Mouse (Mus musculus) adrenal gland, adult 8-10 months (tissue): ENCODE data around the gene Gm29609. TPM values are rescaled to one million over a fixed set of nuclear protein-coding genes. Genes with fewer than 3 reads are reported as not detected.
"Not testable (repeated sequence)": the region's sequence is repeated elsewhere in the genome, so short reads cannot be mapped to it uniquely, and the experiment has no call there.

Experiments used
- DNase-seq: peaks from one replicate; pipeline ENCODE4 v3.0.0; 2022
- total RNA-seq, 4 experiments: library from RNA; stranded (reverse); gene quantifications; 2 replicates each; pipeline ENCODE4 v1.2.4; 2022

Gene Gm29609
- total RNA-seq = 1 to 10 TPM in 3 of 4 experiments, under 1 TPM in 1; 0.41 to 3.9 (median 2.9) TPM

- DNase-seq = peak; percentile 92
Measured at GRCm38 (mm10) chr5:31179766-31180630, at the start of gene Gm29609, which contains the start of gene Gtf3c2. Gm29609 (minus strand) TSS chr5:31179911. Gtf3c2 (minus strand) TSS chr5:31180144.

- no peak for DNase-seq
Measured at GRCm38 (mm10) chr5:31226641-31227040, 46.9 kb upstream of the Gm29609 start.

- no peak for DNase-seq
Measured at GRCm38 (mm10) chr5:31222696-31223095, 43.0 kb upstream of the Gm29609 start.

- DNase-seq = no peak
Measured at GRCm38 (mm10) chr5:31221304-31221945, 41.7 kb upstream of the Gm29609 start.

GRCm38 (mm10) chr5:31220448-31221303 is 41.0 kb upstream of the Gm29609 start, which contains the start of gene Ppm1g:
Ppm1g (minus strand) TSS chr5:31220687.
- DNase-seq = peak; percentile 95

DNA sequence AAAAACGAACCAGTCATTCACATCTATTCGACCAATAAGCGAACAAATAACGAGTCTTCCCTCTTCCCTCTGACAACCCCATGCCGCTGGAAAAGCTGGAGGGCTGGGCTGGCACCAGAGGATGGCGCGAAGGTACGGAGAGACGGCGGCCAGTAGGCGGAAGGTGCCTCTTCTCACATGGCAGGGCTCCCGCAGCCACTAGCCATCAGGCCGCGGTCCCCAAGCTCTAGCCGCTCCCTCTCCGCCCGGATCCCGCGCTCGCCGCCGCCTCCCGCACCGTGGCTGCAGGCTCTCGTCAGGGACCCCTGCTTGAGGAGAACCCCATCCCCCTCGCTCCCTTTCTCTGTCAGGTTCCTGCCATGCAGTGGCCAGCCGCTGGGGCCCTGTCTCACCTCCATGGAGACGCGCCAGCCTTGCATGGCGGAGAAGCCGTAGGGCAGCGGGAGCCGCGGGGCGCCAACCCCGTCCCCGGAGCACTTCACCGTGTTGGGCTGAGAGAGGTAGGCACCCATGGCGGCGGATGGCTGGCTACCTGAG is 40.3 kb upstream of the Gm29609 start:
- no peak for DNase-seq

DNA sequence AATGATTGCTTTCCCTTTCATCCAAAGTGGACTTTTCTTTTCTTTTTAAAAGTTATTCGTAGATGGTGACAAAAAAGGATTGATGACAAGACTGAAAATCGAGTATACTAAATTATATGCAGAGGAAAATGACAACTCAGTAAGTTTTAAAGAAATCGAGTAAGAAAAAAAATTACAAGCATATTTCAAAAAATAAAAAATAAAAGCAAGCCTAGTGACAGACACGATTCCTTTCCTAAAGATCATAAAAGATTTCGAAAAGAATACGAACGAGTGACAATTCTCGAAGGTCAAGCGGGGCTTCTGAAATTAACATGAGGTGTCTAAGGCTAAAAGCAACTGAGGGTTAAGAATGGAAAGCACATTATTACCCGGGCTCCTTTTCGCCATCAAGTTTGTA is 39.8 kb upstream of the Gm29609 start:
- no peak for DNase-seq

GRCm38 (mm10) chr5:31219070-31219469 is 39.4 kb upstream of the Gm29609 start:
- no peak for DNase-seq

- no peak for DNase-seq
Measured at GRCm38 (mm10) chr5:31218294-31218693, 38.6 kb upstream of the Gm29609 start.

- DNase-seq = not testable (repeated sequence)
Measured at GRCm38 (mm10) chr5:31216554-31216953, 36.8 kb upstream of the Gm29609 start.

GRCm38 (mm10) chr5:31204421-31204820 is 24.7 kb upstream of the Gm29609 start:
- DNase-seq = no peak

DNA sequence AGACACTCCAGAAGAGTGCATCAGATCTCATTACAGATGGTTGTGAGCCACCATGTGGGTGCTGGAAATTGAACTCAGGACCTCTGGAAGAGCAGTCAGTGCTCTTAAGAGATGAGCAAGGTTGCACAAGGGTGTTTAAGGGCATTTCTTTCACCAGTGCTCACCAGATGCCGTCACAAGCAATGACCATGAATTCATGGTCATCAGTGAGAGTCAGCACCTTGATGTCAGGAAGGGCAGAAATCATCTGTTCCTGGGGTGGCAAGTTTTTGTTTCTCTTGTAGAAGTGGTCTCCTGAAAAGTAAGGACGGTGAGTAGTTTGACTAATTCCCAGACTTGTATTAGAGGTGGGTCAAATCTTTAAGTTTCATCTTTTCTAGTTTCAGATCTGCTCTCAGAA is 24.2 kb upstream of the Gm29609 start:
- no peak for DNase-seq

GRCm38 (mm10) chr5:31202933-31203332 is 23.2 kb upstream of the Gm29609 start:
- no peak for DNase-seq

- DNase-seq = peak; percentile 99
Measured at GRCm38 (mm10) chr5:31201742-31202590, 22.3 kb upstream of the Gm29609 start, which contains the start of gene Zfp513. Zfp513 (minus strand) TSS chr5:31202303.

DNA sequence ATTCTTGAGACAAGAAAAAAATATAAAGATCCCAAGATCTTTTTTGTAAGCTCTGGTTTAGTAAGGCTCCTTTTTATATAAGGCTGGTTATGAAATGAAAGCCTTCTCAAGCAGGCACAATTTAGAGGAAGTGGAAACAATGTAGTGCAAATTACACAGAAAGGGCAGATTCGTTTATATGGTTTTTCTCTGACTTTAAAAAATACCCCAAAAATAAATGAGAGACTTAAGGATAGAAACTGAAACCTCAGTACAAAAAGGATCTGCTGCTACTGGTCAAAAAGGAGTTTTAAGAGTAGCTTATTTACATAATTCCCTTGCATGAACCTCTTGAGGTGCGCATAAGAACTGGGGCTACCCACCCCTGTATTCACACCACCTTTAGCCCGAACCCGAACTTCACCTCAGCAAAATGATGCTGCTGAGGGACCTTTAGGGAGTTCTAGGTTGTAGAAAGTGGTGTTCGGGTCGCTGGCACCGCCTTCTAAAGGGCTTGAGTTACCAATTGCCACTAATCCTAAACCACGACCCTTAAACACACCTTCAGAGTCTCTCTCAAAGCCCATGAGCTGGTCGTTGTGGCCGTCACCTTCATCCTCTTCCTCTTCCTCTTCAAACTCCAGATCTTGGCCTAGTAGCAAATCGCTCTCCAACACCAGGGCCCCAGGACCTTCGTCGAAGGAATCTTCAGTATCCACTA is 21.5 kb upstream of the Gm29609 start:
- DNase-seq = no peak

DNA sequence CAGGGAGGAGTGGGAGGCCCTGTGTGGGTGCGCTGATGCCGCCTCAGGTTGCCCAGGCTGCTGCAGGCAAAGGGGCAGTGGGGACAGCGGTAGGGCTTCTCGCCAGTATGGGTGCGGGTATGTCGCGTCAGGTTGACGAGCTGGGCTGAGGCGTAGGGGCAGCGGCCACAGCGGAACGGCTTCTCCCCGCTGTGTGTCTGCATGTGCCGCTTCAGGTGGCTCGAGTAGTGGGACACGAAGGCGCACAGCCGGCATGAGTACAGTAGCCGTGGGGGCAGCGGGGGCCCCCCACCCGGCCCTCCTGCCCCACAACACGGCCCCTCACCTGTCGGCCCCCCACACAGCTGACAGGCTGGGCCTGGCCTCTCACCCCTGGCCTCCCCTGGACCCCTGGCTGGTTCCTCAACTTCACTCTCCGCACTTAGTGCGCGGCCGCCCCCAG is 20.6 kb upstream of the Gm29609 start:
- no peak for DNase-seq

- no peak for DNase-seq
Measured at GRCm38 (mm10) chr5:31199893-31200292, 20.2 kb upstream of the Gm29609 start.

DNA sequence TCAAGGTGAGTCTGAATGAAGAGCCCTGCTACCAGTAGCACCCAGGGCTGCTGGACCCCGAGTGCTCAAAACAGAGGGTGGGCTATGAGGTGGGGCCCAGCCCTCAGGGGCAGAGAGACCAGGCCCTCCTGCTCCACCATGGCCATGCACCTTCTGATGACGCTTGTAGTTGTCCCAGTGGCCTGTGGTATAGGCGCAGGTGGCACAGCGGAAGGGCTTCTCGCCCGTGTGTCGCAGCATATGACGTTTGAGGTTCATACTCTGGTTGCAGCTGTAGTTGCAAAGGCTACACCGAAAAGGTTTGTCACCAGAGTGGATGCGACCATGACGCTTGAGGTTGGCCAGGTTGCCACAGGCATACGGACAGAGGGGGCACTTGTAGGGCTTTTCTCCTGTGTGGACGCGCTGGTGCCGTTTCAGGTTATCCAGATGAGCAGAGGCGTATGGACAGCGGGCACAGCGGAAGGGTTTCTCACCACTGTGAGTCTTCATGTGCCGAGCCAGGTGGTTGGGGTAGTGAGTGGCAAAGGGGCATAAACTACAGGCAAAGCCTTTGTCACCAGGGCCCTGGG is 19.7 kb upstream of the Gm29609 start:
- no peak for DNase-seq

DNA sequence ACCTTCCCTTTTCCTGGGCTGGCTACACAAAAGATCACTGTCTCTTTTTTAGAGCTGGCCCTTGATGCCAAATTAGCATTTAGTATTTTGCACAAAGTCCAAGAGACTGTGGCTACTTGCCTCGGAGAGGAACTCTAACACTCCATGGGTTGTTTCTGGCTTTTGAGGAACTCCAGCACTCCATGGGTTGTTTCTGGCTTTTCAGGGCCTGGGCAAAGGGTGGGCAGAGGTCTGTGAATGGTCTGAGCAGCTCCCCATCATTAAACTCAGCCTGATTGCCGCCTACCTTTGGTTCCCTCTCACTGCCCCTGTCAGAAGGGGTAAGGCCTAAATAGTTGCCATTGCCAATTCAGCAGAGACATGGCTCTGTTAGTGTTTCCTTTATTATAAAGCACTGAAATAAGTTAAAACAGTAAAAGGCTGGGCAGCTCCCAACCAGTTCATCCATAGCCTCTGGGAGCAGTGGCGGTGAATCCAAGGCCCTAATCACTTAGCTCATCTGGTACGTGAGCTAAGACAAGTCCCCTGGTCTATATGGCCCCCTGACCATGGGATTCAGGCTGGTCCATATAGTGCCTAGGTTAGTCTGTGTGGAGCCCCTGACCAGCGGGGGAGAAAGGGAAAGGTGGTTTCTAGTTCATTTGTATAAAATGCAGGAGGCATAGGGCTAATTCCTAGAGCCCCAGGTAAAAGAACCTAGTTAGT is 19.1 kb upstream of the Gm29609 start:
- no peak for DNase-seq

- no peak for DNase-seq
Measured at GRCm38 (mm10) chr5:31198170-31198569, 18.5 kb upstream of the Gm29609 start.
